11 mouse cellular contexts compared by ENCODE assay signal in the genomic region with DNA sequence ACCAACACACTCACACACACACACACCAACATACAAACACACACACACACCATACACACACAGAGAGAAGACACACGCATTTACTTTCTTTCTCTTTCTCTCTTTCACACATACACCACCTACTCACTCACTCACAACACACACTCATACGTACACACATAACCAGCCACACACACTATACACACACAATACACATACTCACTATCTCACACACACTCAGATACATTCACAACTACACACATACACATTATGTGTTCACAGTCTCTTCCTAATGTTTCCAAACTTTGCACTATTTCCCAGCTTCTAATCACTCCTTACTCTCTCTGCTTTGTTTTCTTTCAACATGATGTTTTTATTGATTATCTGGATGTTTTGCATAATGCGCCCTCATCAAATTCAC.
"Had no signal": no experiment of that assay in that cellular context is flagged by ENCODE, and none has a peak within 500 bp of the region (broad histone marks: within the 10 kb centered on the region; RNA-seq: fewer than 3 reads in every experiment).

No protein-coding gene starts in this region.

- H3K9ac ChIP-seq: liver, embryonic 13.5 days; neural tube, embryonic 12.5 days; stomach, embryonic 15.5 days had no signal

- H3K4me1 ChIP-seq: stomach, embryonic 15.5 days had no signal

- H3K27me3 ChIP-seq: liver, embryonic 13.5 days; neural tube, embryonic 12.5 days; stomach, embryonic 15.5 days had no signal

- ATAC-seq: intestine, postnatal 0 days had no signal

- H3K36me3 ChIP-seq: liver, embryonic 13.5 days; neural tube, embryonic 12.5 days; stomach, embryonic 15.5 days had no signal

- H3K27ac ChIP-seq: left cerebral cortex, adult 2 months; liver, embryonic 13.5 days; neural tube, embryonic 12.5 days; stomach, embryonic 15.5 days had no signal

- DNase-seq: liver, embryonic 13.5 days; lung, adult 2 months; lung, postnatal 14 days; lung, postnatal 4 days; right cerebral cortex, postnatal 25 days; spleen, adult 18-20 months; thymus, postnatal 25 days had no signal

- H3K4me3 ChIP-seq: left cerebral cortex, adult 2 months; liver, embryonic 13.5 days; neural tube, embryonic 12.5 days; stomach, embryonic 15.5 days had no signal

- H3K9me3 ChIP-seq: liver, embryonic 13.5 days; neural tube, embryonic 12.5 days; stomach, embryonic 15.5 days had no signal
